Mouse (Mus musculus) mouse embryonic stem cell (cell line): ENCODE results near the gene Qrfp.

ENCODE experiments used
- in situ Hi-C, 2 experiments: fragments of 300-500 bp; cut with MboI; formaldehyde crosslinking; loops; 1 replicate in 1 of 2; 3 replicates in 1 of 2; pipeline ENCODE4 v1.14.3; 2019 to 2020; ENCODE audit warnings: low sequenced_read_pairs in 2 of 2, low pct_unique_long_range_greater_than_20kb in 1 of 2, mixed read lengths in 1 of 2; ENCODE audit not compliant: unreplicated experiment in 1 of 2

Gene Qrfp

DNA sequence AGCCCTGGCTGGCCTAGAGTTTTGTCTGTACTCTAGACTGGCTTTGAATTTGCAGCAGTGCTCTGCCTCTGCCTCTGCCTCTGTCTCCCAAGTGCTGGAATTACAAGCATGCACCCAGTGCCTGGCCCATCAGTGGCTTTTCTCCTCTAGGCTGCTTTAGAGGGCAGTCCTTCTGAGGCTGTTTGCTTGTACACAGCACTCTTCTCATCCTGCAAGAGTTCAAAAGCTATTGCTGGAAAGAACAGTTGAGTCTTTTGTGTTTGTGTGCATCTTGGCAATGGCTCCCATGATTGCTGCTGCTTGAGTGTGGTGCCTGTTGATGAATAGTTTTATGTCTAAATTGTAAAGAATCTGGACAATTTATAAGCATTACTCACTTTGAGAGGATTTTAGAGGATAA, 52.9 kb downstream of the Qrfp start:
- in situ Hi-C loops: no loop called here
